Mouse (Mus musculus): ENCODE measurements around the gene Actg1. TPM values are rescaled to one million over a fixed set of nuclear protein-coding genes. Genes with fewer than 3 reads are reported as not detected.

Gene Actg1
- polyA plus RNA-seq, 1 experiment from 2014 or later: 4,418 TPM

DNA sequence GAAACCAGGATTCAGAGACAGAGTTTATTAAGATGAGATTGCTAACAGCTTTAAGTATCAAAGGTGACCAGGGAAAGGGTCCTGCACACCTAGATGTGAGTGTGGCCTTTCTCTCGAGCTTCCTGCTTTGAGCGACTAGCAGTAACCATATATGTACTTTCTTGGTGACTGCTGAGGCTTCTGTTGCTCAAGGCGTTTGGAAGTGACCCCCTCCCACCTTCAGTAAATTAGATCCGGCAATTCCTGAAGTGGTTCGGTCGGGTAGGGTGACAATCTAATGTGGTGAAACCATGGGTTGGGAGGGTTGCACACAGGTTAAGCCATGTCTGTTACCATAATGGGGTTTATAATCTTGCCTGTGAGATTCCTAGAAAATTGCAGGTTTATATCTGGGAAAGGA, 36.3 kb downstream of the Actg1 start:
- H3K4me1 ChIP-seq: peaks cover 55% of the 10 kb centered on the region
- 82% methylated on average over 6 of the region's 6 CpGs for whole genome bisulfite sequencing
- H3K9me3 ChIP-seq: no peaks in the 10 kb centered on the region
- ATAC-seq (replicated peaks): no peak
- H3K27ac ChIP-seq: peak overlapping the region; percentile 91; the same call in 1 of the 2 replicates
- H3K36me3 ChIP-seq (replicated peaks): no peaks in the 10 kb centered on the region
- H3K9ac ChIP-seq: no peak overlapping the region; the same call in 1 of the 2 replicates
- H3K27me3 ChIP-seq (replicated peaks): no peaks in the 10 kb centered on the region
- H3K4me3 ChIP-seq: no peak overlapping the region
- H3K4me2 ChIP-seq: no peak overlapping the region

DNA sequence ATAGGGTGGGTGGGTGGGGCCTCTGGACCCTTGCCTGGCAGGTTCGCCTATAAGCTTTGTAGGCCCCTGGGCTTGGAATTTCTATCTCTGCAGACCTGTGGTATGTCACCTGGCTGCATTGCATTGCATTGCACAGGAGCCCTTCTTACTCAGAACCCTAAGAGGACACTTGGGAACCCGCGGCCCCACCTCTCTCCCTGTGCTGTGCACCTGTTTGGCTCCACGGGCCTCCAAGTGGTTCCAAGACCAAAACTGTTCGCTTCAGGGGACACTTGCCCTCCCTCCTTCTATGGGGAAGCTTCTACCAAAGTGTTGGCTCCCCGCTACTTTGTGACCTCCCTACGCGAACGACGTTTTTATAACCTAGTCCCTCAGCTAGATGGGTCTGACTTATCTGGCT, 36.8 kb downstream of the Actg1 start:
- Histone ChIP-seq H3K9me3 (no peaks in the 10 kb centered on the region), H3K36me3 (replicated peaks) (no peaks in the 10 kb centered on the region), H3K4me3 (peak overlapping the region; percentile 40), H3K4me2 (peak overlapping the region; percentile 76), H3K9ac (peak overlapping the region; percentile 54), H3K27ac (peak overlapping the region; percentile 91), H3K27me3 (replicated peaks) (no peaks in the 10 kb centered on the region), H3K4me1 (peaks cover 55% of the 10 kb centered on the region)
- WGBS: 44% methylated on average over 10 of the region's 10 CpGs
- no peak for ATAC-seq (replicated peaks)

DNA sequence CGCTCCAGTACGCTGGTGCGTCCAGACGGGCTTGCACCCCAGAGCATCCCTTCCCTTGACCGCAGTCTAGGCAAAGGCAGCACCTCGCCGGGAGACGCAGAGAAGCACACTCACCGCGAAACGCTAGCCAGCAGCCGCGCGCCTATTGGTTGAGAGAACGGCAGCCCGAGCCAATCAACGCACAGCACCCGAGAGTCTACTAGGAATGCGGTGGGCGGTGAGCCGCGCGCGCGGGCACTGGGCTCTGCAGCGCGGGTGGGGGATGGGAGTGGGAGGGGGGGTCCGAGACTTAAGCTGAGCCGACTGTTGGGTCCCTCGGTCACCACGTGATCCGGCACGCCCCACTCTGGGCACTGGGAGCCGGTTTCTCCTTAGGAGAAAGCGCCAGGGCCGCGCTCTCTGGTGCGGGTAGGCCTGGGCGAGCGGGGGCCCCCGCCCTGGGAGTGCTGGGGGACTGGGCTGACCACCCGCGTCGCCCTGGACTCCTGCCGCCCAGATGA, 37.5 kb downstream of the Actg1 start:
- peak overlapping the region; percentile 40 for H3K4me3 ChIP-seq
- WGBS: under 1% methylated on average over 45 of the region's 45 CpGs
- H3K4me2 ChIP-seq: peak overlapping the region; percentile 76
- peaks cover 59% of the 10 kb centered on the region for H3K4me1 ChIP-seq
- H3K36me3 ChIP-seq (replicated peaks): no peaks in the 10 kb centered on the region
- no peaks in the 10 kb centered on the region for H3K9me3 ChIP-seq
- 0 out of 2 replicates have a peak, but pooled peaks cover 2% of the 10 kb centered on the region for H3K27me3 ChIP-seq (replicated peaks)
- peak overlapping the region; percentile 54 for H3K9ac ChIP-seq
- peak; percentile 92 for ATAC-seq (replicated peaks)
- H3K27ac ChIP-seq: peak overlapping the region; percentile 91

- Histone ChIP-seq H3K4me2 (no peak overlapping the region), H3K27me3 (replicated peaks) (peaks cover 3% of the 10 kb centered on the region; the same call in 1 of the 2 replicates), H3K9ac (no peak overlapping the region), H3K9me3 (no peaks in the 10 kb centered on the region), H3K36me3 (replicated peaks) (no peaks in the 10 kb centered on the region), H3K4me3 (no peak overlapping the region), H3K27ac (no peak overlapping the region), H3K4me1 (peaks cover 60% of the 10 kb centered on the region)
- ATAC-seq (replicated peaks): no peak
- 52% methylated on average over 15 of the region's 15 CpGs for WGBS
These were observed 39.7 kb downstream of the Actg1 start for GRCm38 (mm10) chr11:120308441-120309320.

GRCm38 (mm10) chr11:120307566-120308430, 40.5 kb downstream of the Actg1 start:
- Histone ChIP-seq H3K4me3 (no peak overlapping the region), H3K4me2 (0 out of 2 replicates have a peak overlapping the region, but pooled peaks have one; percentile 0), H3K27ac (peak overlapping the region; percentile 48), H3K36me3 (replicated peaks) (no peaks in the 10 kb centered on the region), H3K9ac (no peak overlapping the region), H3K9me3 (no peaks in the 10 kb centered on the region), H3K4me1 (peaks cover 68% of the 10 kb centered on the region), H3K27me3 (replicated peaks) (peaks cover 6% of the 10 kb centered on the region)
- 6% methylated on average over 19 of the region's 19 CpGs for WGBS
- no peak for ATAC-seq (replicated peaks)

GRCm38 (mm10) chr11:120307132-120307413, 41.3 kb downstream of the Actg1 start:
- 11% methylated on average over 5 of the region's 5 CpGs for WGBS
- Histone ChIP-seq H3K27me3 (replicated peaks) (peaks cover 6% of the 10 kb centered on the region), H3K9ac (no peak overlapping the region)

DNA sequence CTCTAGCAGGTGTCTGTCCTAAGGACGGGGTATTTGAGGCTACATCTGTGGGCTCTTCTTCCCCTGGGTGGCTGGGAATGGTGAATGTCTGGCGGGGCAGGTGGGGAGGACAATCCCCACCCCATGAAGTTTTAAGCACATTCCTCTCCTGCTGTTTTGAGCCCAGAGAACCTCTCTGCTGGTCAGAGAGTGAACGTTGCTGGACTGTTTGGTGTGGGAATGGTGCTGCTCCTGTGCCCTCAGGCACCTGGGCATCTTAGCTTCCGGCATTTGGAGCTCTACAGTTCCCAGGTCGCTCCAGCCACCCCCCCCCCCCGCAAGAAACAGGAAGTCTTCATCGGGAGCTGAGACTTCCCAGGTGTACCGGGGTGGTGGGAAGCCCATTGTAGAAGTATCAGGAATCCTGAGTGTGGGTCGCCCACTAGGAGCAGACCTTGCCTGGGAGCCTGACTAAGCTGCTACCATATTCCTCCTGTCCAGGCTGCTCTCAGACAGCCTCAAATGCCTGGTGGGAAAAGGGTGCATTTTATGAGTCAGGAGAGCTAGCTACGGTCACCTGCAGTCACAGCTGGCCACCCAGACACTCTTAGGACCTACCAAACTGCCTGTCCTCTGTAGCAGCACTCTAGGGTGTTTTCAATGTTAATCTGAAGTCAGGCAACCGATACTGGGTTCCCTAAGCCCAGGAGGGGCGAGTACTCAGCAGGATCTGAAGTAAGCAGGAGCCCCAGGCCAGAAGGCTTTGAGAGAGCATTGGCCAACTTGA, 41.8 kb downstream of the Actg1 start:
- Histone ChIP-seq H3K27ac (peak overlapping the region; percentile 93; the same call in 1 of the 2 replicates), H3K9me3 (no peaks in the 10 kb centered on the region), H3K4me3 (no peak overlapping the region), H3K36me3 (replicated peaks) (no peaks in the 10 kb centered on the region), H3K4me1 (peaks cover 62% of the 10 kb centered on the region), H3K4me2 (peak overlapping the region; percentile 72; the same call in 1 of the 2 replicates), H3K27me3 (replicated peaks) (peaks cover 6% of the 10 kb centered on the region), H3K9ac (no peak overlapping the region; the same call in 1 of the 2 replicates)
- no peak for ATAC-seq (replicated peaks)
- WGBS: 56% methylated on average over 12 of the region's 12 CpGs

More at GRCm38 (mm10) chr11:120307132-120307413, 41.3 kb downstream of the Actg1 start:
- 0 out of 2 replicates have a peak overlapping the region, but pooled peaks have one; percentile 0 for H3K4me2 ChIP-seq
- H3K4me3 ChIP-seq: no peak overlapping the region
- H3K9me3 ChIP-seq: no peaks in the 10 kb centered on the region
- H3K4me1 ChIP-seq: peaks cover 67% of the 10 kb centered on the region
- no peak for ATAC-seq (replicated peaks)
- peak overlapping the region; percentile 48 for H3K27ac ChIP-seq
- H3K36me3 ChIP-seq (replicated peaks): no peaks in the 10 kb centered on the region

GRCm38 (mm10) chr11:120305535-120306365, 42.6 kb downstream of the Actg1 start:
- H3K27me3 ChIP-seq (replicated peaks): peaks cover 6% of the 10 kb centered on the region
- H3K9ac ChIP-seq: peak overlapping the region; percentile 46
- peak overlapping the region; percentile 93 for H3K27ac ChIP-seq
- no peaks in the 10 kb centered on the region for H3K36me3 ChIP-seq (replicated peaks)
- 22% methylated on average over 15 of the region's 15 CpGs for WGBS
- H3K4me1 ChIP-seq: peaks cover 56% of the 10 kb centered on the region
- ATAC-seq (replicated peaks): peak; percentile 25
- peak overlapping the region; percentile 52 for H3K4me3 ChIP-seq
- no peaks in the 10 kb centered on the region for H3K9me3 ChIP-seq
- H3K4me2 ChIP-seq: peak overlapping the region; percentile 72

DNA sequence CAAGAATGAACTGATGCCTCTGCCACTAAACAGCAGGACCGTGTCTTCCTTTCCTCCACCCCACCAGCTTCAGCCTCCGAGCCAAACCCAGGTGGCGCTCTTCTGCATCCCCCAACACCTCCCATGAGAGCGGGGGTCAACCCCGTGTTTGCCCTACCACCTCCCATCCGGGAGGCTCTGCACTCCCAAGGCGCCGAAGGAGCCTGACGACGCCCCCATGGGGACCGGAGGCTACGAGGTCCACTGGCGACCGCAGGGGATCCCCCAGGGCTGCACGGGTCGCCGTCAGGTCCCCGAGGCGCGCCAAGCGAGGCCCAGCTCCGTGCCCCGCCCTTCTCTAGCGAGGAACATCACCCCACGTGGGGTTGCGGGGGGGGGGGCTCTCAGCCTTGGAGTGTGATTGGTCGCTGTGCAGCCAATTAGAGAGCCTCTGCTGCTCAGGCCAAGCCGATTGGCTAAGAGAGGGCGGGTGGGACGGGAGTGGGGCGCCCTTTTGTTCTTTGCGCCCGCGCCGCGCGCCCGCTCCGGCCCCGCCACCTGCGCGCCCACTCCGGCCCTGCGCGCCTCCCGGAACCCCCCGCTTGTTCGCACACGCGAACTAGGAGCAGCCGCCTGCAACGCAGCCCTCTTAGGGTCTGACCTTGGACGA, 43.3 kb downstream of the Actg1 start:
- 2% methylated on average over 53 of the region's 53 CpGs for WGBS
- ATAC-seq (replicated peaks): peak; percentile 95
- H3K9ac ChIP-seq: peak overlapping the region; percentile 61
- H3K4me2 ChIP-seq: peak overlapping the region; percentile 72
- no peaks in the 10 kb centered on the region for H3K9me3 ChIP-seq
- no peaks in the 10 kb centered on the region for H3K36me3 ChIP-seq (replicated peaks)
- peaks cover 6% of the 10 kb centered on the region for H3K27me3 ChIP-seq (replicated peaks)
- H3K27ac ChIP-seq: peak overlapping the region; percentile 93
- H3K4me3 ChIP-seq: peak overlapping the region; percentile 52
- peaks cover 49% of the 10 kb centered on the region for H3K4me1 ChIP-seq

DNA sequence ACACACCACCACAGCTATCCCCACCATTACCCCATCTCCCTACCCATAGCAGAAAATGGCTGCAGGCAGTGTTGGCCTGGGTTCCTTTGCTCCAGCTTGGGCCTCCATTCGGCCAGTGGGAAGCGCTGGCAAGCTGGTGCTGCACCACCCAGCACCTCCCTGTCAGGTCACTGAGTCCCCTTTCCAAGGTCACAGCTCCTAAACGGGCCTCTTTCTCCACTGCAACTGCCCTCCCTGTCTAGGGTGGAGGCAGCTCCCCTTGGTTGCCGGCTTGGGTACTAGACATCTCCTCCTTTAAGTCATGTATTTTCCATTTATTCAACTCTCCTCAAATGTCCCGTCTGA, 44.0 kb downstream of the Actg1 start:
- Histone ChIP-seq H3K9me3 (no peaks in the 10 kb centered on the region), H3K4me3 (peak overlapping the region; percentile 52; the same call in 1 of the 2 replicates), H3K4me1 (peaks cover 49% of the 10 kb centered on the region), H3K36me3 (replicated peaks) (no peaks in the 10 kb centered on the region), H3K4me2 (peak overlapping the region; percentile 72), H3K27ac (peak overlapping the region; percentile 93), H3K27me3 (replicated peaks) (peaks cover 6% of the 10 kb centered on the region), H3K9ac (peak overlapping the region; percentile 61; the same call in 1 of the 2 replicates)
- ATAC-seq (replicated peaks): no peak
- 33% methylated on average over 5 of the region's 5 CpGs for WGBS

Measured in midbrain, embryonic 15.5 days (tissue).